Mouse (Mus musculus): ENCODE data around the gene Limch1.

Gene Limch1

DNA sequence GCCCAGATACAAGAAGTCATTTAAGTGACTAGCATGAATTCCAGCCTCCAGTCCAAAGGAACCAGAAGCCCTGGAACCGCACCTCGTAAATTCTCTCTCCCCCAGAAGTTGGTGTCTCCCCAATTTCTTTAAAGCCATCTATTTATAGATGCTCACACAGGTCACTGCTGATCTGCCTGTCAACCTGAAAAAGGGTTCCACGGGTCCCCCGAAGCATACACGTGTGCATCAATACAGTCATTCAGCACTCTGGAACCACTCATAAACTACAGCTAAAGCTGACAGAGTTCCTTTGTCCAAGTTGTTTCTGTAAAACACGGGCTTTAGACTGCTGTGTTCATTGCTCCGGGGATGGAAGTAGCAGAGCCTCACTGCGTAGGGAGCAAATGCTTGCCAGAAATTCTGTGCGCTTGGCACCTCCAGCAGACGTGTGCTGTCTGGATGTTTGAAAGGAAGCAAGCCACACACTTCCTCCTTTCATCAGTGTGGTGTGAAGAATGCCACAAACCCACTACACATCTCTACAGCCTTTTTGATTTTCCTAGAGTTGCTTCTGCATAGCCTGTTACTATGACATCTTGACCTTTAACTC, 278.9 kb downstream of the Limch1 start:
- DNase-seq (ENCODE audit: low read depth, low spot score) = peak; percentile 40

DNA sequence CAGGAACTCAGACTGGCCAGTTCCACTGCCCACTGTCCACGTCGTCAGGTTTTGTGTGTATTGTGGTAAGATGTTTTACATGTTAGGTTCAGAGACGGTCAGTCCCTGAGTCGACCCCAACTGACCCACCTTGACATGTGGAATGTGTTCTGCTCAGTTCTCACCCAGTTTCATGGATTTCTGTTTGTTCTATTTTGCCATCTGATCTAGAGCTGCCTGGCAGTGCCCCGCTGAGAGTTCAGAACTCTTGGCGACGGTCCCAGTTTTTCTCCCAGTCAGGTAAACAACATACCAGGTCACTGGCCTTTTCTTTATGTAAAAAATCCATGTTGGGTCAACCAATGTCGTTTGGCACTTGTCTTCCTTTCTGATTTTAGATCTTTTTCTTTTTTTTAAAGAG, 279.5 kb downstream of the Limch1 start:
- no peak for DNase-seq (ENCODE audit: low read depth, low spot score)

DNA sequence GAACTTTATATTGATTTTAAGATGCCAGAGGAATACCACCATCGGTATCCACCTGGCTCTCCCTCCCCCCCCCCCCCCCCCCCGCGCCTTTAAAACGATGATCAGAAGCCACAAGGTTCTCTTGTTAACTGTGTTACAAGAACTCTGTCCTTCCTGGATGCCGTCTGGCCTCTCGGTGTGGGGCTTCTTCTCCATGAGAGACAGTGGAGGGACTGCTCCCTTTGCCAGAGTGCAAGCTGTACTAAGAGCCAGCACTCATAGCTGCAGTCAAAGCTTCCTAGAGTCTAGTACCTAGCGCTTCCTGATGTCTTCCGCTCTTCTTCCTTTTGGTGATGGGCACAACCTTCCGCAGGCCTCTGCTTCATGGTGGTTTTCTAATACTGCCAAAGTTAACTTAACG, 280.0 kb downstream of the Limch1 start:
- DNase-seq (ENCODE audit: low read depth, low spot score) = no peak

DNA sequence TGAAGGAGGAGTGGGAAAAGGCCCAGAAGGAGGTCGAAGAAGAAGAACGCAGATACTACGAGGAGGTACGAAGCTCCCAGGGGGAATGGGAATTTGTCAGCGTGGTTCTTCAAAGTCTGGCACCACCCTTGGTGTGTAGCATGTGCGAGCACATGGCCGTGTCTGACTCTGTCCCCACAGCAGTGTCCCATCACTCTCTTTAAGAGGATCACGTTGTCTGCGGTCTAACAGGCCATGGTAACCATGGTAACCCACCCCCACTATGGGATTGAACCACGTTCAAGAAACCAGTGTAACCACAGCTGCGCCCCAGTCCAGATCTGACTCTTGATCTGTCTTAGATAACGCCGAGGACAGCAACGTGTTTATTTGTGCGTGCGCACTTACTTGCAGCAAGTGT, 283.2 kb downstream of the Limch1 start:
- DNase-seq (ENCODE audit: low read depth, low spot score) = no peak

DNA sequence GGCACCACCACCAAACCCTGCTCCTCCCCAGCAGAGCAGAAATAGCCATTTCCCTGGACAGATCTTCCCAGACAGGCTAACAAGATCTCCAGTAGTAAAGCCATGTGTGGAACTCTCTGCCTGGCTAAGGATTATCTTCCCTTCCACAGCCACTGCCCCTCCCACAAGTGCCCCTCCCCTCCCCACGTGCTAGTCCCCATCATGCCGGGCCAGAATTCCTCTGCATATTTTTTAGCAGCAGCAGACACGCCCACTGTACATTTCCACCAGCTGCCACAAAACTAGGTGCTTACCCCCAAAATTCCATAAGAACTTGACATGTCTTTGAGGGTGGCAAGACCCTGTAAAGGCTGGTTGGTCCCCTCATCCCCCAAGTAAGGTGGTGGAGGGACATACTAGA, 284.3 kb downstream of the Limch1 start:
- no peak for DNase-seq (ENCODE audit: low read depth, low spot score)

DNA sequence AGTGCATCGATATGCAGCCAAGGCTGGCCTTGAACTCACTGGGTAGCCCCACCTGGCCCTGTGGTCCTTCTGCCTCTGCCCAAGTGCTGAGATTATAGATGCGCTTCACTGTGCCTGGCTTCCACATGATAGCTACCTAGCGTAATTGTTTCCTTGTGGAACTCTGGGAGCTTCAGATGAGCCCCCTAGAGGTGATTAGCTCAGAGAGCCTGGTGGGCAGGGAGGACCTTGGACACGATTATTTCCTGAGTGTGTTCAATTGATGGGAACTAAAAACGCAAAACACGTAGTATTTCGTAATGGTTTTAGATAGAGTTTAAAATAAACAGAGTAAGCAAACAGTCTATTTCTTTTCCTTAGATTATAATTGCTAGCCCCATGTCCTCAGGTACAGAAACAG, 287.0 kb downstream of the Limch1 start:
- DNase-seq (ENCODE audit: low read depth, low spot score) = no peak

DNA sequence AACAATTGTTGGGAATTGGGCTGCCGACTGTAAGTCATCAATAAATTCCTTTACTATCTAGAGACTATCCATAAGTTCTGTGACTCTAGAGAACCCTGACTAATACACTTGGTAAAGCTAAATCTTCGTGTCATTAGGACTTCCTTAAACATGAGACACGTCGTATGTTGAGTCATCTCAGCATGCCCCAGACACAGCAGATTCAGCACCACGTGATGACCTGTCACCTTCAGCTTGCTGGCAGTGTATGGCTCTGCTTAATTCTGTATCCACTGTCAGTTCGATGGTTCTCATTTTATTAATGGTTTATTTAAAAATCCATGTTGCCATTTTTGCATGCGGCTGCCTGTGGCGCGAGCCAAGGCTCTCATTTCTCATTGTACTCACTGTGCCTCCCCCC, 298.3 kb downstream of the Limch1 start:
- DNase-seq (ENCODE audit: low read depth, low spot score) = no peak

DNA sequence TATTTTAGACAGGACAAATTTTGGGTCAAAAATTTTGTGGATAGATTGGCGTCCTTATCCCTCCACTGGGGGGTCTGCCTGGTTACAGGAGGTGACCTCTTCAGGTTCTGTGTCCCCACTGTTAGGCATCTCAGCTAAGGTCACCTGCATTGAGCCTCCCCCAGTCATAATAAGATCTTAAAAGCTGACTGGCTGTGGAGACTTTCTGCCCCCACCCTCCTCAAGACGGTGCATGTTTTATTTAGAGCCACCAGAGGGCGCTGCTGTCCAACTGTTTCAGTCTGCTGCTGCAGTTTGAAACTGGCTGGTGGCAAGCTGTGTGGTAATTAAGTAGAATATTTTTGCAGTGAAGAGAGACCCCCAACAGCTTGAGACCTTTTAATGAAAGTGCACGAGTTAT, 302.4 kb downstream of the Limch1 start:
- DNase-seq (ENCODE audit: low read depth, low spot score) = peak; percentile 54

DNA sequence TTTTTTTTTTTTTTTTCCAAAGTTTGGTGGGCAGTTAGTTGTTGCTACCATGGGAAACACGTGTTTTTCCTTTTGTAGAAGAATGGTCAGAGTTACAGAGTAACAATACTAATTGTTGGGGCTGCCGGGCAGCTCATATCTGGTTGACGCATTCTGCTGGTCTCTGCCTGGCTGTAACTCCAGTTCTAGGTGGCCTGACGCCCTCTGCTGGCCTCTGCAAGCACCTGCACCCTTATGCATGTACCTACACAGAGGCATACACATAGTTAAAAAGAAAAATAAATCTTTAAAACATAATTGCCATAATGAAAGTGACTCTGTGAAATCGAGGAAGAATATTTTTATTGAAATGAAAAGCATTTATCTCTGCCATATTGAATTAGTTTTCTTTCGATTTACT, 312.2 kb downstream of the Limch1 start:
- DNase-seq (ENCODE audit: low read depth, low spot score) = no peak

DNA sequence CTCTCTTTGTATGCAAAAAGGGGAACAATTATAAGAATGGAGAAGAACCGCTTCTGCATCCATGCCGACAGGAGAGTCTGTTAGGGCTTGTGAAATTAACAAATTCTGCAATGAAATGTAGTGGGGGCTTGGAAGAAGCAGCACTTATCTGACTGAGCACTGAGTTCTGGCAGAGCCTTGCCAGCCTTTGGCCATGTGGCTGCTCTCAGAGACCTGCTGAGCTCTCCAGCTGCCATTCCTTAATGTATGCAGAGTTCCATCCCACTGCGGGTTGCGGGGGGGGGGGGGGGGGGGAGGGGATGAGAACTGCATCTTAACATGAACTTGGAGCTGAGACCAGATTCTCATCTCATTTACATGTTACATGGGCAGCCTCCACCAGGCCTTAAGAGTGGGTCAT, 314.9 kb downstream of the Limch1 start:
- DNase-seq (ENCODE audit: low read depth, low spot score) = no peak

DNA sequence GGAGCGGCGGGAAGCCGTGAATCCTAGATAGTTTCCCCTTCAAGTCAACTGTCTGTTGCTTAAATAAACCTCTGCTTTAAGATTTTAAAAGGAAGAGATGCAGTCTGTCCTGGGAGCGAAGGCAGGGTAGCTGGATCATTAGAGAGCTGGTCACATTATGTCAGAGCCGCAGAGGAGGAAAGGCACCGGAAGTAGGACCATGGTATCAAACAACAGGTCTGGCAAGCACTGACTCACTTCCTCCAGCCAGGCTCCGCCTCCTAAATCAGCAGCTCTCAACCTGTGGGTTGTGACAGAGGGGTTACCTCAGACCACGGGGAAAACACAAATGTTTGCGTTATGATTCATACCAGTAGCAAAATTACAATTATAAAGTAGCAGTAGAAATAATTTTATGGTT, 318.0 kb downstream of the Limch1 start:
- no peak for DNase-seq (ENCODE audit: low read depth, low spot score)

DNA sequence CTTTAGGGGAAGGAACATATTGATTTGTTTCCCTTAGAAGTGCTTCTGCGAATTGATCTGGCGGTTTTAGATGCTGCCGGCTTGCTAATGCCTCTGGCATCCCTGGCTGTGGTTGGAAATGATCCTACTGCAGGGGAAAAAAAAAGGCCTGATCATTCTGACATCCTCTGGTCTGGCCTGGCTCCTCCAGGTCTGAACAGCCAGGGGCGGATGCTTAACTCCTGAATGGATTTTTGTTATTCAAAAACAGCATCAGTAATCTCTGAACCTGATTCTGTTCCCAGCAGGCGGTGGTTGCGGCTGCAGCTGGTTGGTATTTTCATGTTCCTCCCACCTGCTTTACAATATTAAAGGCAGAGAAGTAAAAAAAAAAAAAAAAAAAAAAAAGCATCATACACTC, 337.5 kb downstream of the Limch1 start:
- no peak for DNase-seq (ENCODE audit: low read depth, low spot score)

DNA sequence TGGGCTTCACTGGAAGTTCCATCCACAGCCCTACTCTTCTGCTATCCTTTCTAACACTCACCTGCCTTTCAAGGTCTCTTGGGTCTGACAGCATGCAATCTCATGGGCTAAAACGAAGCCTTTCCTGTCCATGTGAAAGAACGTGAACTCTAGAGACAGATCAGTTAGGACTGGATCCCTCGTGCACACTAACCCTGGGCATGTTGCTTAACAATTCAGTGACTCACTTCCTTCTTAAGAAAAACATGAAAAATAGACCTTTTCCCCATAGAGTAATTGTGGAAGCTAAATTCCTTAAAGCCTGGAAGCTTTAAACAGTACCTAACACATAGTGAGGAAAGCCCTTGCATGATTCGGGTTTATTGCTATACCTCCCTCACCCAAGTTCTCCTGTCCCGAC, 345.2 kb downstream of the Limch1 start:
- DNase-seq (ENCODE audit: low read depth, low spot score) = no peak

DNA sequence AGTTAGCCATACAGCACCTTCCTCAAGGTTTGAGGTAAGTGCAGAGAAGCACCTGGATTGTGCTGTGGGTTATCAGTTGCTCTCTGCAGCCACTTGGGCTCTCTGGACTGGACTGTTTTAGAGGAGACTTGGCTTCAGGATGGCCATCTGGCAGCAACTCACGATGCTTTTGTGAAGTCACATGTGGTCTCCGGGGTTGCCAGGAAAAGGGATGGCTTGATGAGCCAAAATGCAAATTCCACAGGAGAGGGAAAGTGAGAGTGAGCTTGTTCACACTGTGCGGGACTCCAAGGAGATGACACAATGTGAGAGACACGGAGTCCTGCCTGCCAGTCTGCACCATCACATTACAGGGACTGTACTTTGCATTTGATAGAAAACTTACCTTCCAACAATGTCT, 346.1 kb downstream of the Limch1 start:
- DNase-seq (ENCODE audit: low read depth, low spot score) = no peak

DNA sequence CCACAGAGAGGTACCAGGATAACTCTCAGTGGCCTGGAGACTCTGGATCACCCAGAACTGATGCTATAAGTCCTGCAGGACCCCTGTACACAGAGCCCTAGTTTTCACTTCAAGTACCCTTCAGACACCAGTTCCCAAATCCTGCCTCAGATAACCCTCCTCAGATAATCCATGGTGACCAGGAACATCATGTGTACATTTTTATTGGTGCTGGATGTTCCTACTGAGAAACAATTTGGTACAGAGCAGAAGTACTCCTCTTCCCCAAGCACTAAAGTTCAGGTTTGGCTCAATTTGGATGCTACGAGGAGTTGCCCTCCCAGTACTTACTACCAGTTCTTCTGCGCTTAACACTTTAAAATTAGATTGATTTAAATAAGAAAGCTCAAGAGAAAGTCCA, 348.4 kb downstream of the Limch1 start:
- DNase-seq (ENCODE audit: low read depth, low spot score) = no peak

DNA sequence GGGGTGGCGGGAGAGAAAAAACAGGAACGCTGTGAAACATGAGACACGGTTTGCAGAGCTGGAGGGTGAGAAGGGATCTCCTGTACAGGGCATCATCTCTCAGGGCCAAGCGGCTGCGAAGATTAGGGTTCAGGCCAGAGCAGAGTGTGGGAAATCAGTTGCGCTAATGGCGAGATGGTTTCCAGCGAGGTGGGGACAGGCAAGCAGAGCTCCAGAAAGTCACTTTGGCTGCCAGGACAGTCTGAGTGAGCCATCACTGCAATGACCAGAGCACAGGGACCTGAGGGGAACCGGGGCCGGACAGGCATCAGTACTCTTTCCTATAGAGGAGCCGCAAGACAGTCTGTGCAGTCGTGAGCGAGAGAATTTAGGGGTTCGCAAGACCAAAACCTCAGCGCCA, 349.5 kb downstream of the Limch1 start:
- no peak for DNase-seq (ENCODE audit: low read depth, low spot score)

DNA sequence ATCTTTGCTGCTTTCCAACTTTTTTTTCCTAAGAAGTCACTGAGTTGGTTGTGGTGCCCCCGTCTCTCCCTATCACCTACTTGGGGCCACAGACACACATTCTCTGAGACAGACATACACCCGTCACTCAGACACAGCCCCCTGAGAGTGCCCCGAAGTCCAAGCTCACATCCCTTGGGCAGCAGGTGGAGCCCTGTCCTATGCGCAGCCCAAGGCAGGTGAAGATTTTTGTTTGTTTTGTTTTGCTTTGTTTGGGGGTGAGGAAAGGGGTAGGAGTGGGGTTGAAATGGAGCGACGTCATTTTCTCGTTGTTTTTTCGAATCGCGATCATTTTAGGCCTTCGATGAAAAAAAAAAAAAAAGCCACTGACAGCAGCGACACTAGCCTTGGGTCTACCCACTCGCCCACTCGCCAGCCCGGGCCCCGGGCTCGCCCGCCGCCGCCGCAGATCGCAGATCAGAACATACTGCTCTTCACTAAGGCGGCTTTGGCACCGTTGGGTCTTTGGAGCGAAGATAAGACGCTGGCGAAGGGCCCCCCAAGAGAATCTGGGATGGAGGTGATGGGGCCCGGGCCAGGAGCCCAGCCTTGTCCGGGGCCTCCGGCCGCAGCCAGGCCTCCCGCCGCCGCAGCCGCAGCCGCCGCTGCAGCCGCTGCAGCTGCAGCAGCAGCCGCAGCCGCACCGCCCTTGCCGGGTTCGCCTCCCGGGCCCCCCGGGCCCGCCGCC, 350.2 kb downstream of the Limch1 start:
- no peak for DNase-seq (ENCODE audit: low read depth, low spot score)

DNA sequence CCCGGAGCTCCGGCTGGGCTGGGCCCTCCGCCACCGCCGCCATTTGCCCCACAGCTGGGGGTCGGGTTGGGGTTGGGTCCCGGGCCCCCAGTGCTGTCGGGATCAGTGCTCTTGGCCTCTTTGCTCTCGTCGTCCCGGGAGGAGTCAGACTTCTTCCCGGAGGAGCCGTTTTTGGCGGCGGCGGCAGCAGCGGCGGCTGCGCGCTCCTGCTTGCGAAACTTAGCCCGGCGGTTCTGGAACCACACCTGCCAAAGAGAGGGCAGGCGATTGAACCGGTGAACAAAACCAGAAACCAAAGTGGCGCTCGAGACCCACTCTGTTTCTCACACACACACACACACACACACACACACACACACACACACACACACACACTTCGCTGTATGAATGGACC, 350.7 kb downstream of the Limch1 start:
- no peak for DNase-seq (ENCODE audit: low read depth, low spot score)

DNA sequence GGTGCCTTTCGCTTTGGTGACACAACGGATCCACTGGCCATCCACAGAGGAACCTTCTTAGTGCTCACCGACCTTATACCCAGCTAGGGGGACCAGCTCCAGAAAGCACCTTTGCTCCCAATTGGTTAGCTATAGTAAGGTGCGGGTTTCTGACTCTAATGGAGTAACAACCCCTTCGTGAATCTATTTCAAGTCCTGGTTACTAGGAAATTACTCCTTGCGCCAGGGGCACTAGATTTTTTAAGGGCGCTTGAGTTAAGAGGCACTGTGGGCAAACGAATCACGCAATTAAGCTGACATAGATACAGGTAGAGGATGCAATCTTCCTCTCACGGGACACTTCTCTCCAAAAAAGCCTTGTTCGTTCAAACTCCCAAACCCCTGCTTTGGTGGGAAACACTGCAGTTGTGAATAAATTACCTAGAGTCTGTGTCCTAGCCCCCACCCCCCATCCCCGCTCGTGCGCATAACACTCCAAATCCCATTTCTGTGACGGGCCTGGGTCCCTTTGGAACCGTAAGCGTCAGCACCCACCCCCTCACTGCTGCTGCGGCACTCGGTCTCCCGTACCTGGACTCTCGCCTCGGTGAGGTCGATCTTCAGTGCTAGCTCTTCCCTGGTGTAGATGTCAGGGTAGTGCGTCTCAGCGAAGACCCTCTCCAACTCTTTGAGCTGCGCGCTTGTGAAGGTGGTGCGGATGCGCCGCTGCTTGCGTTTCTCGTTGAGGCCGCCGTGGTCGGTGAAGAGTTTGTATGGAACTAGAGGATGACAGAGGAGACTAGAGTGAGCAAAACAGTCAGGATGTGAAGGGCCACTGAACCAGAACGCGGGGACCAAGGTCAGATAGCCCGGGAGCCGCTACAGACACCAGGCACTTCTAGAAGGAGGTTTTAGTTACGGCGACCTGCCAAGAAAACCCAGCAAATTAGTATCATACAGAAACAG, 351.8 kb downstream of the Limch1 start:
- no peak for DNase-seq (ENCODE audit: low read depth, low spot score)

DNA sequence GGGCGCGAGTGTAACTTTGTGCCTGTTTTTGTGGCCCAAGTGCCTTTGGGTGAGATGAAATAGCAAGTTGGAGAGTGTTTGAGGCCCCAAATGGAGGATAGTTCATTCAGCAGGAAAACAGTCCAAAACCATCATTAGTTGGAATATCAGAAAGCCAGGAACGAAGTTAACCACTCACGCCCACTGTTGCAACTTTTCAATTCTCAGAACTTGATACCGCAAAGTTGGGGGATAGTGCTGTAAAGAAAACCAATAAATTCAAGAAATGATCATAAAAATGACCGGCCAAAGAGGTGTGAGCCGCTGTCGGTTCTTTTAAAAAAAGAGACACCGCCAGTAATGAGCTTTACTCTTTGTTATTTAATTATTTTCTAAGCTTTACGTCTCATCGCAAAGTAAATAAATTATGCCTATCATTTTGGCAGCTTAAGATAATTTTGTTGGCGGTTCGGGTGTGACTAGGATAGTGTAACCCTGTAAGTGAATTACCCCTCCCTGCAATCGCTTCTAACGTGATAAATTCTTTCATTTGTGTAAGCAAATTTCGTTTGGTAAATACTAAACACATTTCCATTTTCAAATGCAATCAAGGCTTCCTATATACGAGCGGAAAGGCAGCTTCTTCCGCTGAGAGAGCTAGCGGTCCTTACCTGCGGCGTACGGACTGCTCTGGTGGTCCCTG, 352.6 kb downstream of the Limch1 start:
- no peak for DNase-seq (ENCODE audit: low read depth, low spot score)

DNA sequence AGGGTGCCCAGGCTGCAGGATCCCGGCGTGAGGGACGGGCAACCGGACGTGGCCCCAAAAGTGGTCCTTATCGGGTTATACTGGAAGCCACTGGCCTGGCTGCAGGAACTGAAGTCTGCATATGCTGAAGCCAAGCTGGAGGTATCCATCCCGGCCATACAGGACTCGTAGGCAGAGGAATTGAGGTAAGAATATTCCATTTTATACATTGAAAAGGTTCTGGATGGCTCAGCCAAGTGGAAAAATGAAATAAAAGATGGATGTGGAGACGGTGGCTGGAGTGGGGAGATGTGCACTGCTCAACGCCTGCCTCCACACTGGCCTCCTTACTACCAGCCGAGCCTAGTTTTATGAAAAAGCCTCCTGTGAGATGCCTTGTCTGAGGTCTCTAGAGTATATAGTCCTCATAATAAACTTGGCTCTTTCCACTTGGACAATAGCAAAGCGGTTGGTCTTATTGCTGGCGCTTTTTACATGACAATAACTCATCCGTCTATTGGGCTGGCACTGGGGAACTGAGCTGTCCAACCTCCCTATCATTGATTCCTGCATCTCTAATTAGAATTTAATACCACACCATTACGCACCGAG, 353.2 kb downstream of the Limch1 start, which contains the start of gene Phox2b:
TSS of gene Phox2b (minus strand) at position 569 of the 591 bp plus-strand sequence.
- no peak for DNase-seq (ENCODE audit: low read depth, low spot score)
